Mouse (Mus musculus) embryonic fibroblast, embryonic 13.5 days (primary cell): ENCODE results near the gene Sbno2.

ENCODE experiments used
- CTCF ChIP-seq: IDR thresholded peaks from 2 replicates; pipeline ENCODE4 v1.5.1; 2011; ENCODE audit warnings: mild to moderate bottlenecking, control low read depth, low read length, moderate library complexity, borderline replicate concordance; ENCODE audit not compliant: insufficient read depth
- POLR2A ChIP-seq: IDR thresholded peaks from 2 replicates; pipeline ENCODE4 v1.6.1; 2011; ENCODE audit warnings: low read depth, mild to moderate bottlenecking, control low read depth, low read length, moderate library complexity

GRCm38 (mm10) chr10:80015583-80015982, 89.8 kb downstream of the Sbno2 start:
- no peak for TF ChIP-seq CTCF
- no peak for TF ChIP-seq POLR2A
